Mouse (Mus musculus) retina, embryonic 14.5 days (tissue): ENCODE data around the gene Defb28.

Experiments used
- DNase-seq: peaks from one replicate; pipeline ENCODE4 v3.0.0-alpha.2; 2015; ENCODE audit warnings: low spot score

The Defb28 gene

DNA sequence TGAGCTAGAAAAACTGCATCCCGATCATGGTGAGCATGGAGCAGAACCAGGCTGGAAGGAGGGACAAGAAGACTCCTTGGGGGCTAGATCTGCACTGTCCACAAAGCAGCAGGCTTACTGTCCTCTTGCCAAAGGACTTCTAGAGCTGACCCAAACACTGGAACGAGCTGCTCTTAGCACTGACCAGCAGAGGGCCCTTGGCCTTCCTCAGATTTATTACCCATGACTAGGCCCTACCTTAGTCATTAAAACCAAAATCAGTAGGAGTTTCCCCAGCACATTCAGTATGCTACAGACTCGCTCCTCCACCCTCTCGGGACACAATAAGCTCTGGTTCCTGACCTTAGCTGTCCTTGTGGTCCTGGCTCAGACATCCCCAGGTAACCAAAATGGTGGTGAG lies at the start of gene Defb28:
Defb28 (plus strand) TSS at position 275 of the 400 bp plus-strand sequence.
- DNase-seq = no peak

DNA sequence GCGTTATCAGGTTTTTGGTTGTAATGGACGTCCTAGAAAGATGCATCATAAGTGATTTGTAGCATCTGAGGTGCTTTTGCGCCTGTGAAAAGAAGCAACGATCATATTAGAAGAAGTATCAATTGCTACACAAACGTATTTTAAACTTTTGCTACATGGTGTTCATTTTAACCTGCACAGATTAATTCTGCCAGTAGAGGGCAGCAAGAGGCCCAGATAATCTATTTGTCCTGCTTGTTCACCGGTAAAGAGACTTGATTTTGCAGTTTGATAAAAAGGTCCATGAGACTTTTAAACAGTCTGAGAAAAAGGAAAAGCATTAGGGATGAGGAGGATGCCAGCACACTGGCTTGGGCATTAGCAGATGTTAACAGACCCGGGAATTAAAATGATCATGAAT lies 47.1 kb upstream of the Defb28 start:
- peak; percentile 77 for DNase-seq

DNA sequence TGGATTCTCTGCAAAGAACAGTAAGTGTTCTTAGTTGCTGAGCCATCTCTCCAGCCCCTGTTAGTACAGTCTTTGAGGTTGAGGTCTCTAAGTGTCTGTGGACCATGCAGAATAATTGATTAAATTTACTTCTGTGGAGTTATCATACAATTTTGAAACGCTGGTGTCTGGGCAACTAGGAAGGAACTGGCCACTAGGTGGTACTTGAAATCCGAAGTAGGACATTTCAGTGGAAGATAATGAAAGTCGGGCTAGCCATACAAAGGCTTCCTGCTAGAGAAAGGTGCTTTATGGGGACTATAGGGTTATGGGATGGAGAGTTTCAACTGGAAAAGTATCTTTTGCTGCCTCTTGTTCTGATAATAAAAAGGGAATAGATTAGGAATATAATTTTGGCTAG lies 45.6 kb upstream of the Defb28 start:
- DNase-seq = peak; percentile 22

DNA sequence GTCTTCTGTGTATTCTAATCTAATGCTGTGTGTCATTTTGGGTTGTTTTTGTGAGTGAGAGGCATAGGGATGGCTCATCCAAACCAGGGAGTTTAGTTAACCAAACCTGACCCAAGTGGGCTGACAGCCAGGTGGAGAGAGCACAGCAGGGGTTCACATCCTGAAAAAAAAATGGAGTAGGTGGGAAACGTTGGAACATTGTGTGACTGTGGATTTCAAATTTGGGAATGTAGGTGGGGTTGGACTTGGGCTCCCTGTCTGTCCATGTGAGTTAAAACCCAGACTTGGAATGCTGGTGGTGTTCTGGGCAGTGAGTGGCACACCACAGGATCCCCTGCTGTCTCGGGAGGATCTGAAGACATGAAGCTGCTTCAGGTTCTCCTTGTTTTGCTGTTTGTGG lies 41.3 kb upstream of the Defb28 start, which contains the start of gene Defb20:
Defb20 (plus strand) TSS at position 301 of the 400 bp plus-strand sequence.
- no peak for DNase-seq

DNA sequence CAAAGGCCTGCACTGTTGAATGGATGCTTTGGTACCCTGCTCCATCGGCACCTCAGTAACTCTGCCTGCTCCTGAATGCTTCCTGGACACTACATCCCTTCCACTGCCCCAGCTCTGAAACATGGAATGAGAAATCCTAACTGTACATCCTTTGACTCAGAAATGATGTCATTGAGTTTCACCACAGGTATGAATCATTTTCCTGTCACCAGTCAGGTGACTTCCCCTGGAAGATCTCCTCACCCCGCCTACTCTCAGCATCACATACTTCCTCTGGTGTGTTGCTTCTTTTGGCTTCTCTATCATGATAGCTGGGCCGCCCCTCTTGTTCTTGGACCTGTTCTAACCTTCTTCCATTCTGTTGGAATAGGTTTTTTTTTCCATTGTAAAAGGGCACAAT lies 37.2 kb upstream of the Defb28 start:
- DNase-seq = no peak

DNA sequence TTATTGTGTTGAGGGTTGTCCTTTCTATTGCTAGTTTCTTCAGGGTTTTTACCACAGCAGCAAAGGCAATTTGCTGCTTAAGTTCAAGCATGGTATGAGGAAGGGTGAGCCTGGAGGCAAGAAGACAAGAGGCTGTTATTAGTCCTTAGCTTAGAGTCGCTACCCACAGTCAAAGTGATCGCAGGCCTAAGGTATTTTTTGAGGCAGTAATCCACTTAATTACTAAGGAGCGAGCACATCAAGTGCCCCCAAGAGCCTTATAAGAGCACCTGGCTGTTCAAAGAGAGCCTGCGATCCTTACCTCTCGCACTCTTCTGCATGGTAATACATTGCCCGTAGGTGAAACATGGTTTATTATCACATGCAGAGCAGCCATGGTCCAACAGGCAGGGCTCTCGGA lies 36.3 kb upstream of the Defb28 start:
- no peak for DNase-seq

DNA sequence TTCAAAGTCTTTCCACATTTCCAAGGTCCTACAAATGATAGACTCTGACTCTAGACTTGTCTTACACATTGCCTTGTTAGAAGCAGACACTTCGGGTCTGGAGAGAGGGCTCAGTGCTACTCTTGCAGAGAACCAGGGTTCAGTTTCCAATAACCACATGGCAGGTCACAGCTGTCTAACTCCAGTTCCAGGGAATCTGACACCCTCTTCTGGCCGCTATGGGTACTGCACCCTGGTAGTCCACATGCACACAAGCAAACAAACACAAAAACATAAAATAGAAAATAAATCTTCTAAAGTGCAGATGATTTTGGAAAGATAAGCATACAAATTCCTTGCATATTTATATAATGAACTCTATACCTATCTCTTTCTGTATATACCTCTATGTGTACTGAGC lies 31.0 kb upstream of the Defb28 start:
- DNase-seq = no peak

DNA sequence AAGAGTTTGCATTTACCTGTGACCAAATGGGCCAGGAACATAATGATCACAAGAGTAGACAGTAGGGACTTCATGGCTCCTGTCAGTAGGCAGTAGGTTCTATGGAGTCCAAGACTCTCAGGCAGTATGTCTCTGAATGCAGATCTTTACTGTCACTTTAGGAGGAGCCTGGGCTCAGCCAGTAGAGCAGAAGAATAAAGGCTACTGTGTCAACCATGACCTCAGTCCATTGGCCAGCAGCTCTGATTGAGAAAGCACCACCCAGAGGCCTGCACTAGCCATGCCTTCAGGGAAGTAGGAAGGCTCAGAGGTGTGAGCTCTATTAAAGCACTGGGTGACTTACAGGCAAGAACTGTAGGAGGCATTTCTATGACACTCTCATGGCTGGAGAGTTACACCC lies 28.0 kb upstream of the Defb28 start, which contains the start of gene Defb22:
Defb22 (minus strand) TSS at position 101 of the 400 bp plus-strand sequence.
- no peak for DNase-seq

DNA sequence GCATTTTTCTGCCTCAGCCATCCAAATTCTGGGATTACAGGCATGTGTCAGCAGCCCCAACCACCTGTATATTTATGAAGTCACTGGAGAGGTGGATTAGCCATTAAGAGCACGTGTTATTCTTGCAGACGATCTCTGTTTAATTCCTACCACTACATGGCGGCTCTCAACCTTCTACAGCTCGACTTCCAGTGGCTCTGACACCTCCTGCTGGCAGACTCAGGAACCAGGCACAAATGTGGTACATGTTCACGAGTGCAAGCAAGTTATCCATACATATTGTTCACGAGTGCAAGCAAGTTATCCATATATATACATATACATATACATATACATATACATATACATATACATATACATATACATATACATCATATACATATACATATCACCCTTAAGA lies 24.9 kb upstream of the Defb28 start:
- no peak for DNase-seq

DNA sequence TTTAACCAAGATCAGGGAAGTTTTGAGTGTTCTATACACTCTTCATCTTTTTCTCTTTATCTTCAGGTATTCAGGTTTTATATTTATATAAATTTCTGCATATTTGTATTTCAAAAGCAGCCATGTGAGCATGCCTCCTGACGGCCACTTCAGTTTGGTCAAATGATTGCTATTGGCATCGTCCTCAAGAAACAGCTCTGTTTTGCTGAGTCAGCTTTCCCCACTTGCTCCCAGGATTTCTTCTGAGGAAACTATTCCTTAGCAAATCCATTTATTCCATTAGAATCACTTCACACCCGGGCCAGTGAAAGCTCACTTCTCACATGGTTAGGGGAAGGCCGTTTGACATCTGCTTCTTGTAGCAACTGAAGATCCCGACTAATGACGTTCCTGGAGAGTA lies 20.0 kb upstream of the Defb28 start:
- no peak for DNase-seq

DNA sequence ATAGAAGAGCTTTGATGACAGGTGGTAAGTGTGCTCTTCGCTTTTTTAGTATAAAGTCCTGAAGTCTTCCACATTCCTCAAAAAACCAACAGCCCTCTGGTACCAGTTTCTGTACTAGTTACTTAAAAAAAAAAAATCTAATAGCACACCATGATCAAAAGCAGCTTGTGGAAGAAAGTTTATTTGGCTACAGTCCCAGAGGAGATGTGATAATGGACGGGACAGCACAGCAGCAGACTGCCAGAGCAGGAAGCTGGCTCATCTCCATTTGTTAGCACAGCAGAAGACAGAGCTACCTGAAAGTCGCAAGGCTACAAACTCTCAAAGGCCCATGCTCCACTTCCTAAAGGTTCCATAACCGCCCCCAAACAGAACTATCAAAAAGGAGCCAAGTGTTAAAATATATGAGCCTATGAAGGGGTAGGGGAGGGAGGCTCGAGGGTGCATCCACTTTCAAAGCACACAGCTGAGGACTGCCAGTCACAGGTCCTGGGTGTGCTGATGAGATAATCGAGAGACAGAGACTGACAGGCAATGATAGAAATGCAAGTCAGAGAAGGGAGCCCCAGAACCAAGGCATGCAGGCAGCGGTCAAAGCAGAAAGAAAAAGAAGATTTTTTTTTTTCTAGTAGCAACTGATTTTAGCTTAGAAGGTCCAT lies 17.7 kb upstream of the Defb28 start:
- no peak for DNase-seq

DNA sequence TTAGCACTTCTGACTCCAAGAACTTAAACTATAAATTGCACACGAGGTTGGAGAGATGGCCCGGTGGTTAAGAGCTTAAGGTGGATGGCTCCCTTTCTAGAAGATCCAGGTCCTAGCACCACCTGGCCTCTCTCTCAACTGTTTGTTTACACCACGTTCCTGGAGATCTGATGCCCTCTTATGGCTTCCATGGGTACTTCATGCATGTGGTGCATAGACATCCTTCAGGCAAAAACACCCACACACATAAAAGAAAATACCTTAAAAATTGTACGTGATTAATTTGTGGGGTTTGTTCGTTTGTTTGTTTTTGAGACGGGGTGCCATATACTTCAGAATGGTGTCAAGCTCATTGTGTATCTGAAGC lies 17.2 kb upstream of the Defb28 start:
- no peak for DNase-seq

DNA sequence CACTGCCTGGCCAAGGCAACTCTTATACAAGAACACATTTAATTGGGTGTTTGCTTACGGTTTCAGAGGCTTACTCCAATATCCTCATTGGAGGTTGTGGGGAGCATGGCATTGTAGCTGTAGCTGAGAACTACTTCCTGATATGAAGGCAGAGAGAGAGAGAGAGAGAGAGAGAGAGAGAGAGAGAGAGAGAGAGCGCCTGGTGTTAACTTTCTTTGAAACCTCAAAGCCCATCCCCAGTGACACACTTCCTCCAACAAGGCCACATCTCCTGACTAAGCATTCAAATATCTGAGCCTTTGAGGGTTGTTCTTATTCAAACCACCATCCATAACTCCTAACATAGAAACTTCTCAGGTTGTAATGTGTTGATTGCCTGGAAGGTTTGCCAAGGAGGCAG lies 14.1 kb upstream of the Defb28 start:
- no peak for DNase-seq

DNA sequence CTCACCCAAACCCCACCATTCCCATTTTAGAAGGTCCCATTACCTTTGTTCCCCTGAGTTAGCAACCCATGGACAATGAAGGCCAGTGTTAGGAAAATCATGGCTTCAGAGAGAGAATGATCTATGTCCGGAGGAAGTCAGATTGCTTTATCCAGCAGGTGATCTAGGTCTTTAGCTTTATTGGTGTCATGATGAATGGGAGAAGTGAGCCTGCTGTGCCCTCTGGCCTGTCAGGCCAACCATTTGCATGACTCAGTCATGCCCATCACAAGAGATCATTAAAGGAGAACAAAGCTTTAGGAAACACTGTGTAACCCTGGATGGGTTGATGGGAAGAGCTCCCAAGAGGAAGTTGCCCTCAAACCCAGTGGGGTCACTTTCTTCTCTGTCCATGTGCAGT lies 6.5 kb upstream of the Defb28 start, which contains the start of gene Defb26:
Defb26 (minus strand) TSS at position 101 of the 400 bp plus-strand sequence.
- no peak for DNase-seq

DNA sequence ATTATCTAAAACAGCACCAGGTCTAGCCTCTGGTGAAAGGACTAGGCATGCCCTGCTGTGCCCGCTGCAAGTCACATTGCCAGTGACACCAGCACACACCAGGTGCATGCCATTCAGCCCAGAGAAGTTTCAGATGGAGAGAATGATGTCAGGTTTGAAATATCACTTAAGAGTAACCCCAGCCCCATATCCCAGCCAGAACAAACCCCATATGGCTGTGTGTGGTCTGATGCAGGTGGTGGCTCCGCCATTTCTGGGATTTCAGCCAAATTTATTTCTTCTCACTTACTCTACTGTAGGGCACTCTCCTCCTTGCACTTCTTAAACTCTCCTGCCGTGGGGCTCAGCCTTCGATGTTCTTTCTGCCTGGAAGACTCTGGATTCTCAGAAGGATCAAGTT lies 2.0 kb upstream of the Defb28 start:
- no peak for DNase-seq

DNA sequence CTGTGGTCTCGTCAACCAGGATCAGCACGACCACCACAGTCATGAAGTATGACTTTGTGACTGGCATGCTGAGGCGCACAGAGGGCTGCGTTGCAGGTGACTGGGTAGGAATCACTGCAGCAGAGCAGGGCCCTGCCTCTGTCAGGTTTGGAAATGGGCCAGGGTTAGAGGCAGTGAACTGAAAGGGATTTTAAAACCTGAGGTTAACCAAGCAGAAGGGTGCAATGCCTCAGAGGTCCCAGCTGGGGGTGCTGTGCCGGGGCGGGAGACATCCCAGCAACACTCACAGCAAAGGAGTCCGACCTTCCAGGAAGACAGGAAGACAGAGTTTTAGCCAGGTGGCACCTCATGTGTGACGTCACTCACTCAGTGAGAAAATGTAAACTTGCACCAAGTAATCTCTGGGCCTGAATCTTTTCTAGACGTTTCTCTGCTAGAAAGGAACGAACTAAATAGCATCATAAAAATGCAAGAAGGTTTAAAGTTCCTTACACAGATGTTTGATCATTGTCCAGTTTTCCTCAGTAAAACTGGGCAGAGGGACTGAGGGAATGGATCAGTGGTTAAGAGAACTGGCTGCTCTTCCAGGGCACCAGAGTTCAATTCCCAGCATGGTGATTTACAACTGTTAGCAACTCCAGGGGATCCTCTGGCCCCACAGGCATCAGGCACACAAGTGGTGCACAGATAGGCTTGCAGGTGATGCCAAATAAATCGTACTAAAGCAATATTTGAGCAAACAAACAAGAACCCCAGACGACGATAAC lies 22.1 kb downstream of the Defb28 start, which contains the start of gene Defb29:
Defb29 (minus strand) TSS at position 155 of the 767 bp plus-strand sequence.
- DNase-seq = peak; percentile 18

DNA sequence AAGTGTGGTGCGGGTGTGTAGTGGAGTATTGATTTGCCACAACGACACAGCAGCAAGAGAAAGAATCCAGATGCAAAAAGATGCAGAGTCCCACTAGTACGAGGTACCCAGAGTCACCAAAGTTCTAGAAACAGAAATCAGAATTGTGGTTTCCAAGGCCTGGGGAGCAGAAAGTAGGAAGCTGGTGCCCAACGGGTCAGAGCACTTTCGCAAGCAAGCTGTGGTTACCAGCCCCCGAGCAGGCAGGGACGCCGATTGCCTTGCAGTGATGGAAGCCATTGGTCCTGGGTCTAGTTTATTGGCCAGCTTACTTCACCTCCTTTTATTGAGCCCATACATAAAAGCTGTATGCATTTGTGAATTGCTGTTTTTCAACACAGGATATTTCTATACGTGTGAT lies 23.9 kb downstream of the Defb28 start:
- DNase-seq = no peak

DNA sequence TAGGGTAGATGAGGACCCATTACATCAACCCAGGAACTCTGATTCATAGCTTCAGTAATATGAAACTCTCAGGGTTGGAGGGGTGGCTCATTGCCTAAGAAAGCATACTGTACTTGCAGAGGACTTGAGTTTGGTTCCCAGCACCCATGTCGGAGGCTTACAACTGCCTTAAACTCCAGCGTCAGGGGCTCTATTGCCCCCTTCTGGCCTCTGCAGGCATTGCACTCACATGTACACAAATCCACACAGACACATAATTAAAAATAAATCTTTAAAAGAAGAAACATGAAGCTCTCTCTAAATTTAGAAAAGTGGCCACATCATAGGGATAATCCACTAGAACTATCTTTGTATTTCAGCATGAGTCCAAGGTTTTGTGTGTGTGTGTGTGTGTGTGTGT lies 24.8 kb downstream of the Defb28 start:
- no peak for DNase-seq

DNA sequence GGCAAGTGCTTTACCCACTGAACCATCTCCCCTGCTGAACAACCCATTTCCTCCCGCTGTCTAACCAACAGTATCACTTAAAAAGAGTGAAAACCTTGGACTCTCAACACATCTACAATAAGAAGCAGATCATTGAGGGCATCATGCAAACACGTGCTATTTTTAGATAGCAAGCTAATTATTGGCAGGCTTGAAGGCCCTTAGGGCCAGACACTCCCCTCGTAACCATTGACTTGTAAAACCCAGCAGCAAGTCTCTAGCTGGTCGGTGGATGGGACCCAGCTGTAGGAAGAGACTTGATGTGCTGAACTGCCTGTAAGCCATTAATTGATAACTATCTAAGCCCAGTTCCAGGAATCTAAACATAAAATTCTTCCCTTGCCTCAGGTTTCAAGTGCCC lies 25.4 kb downstream of the Defb28 start:
- DNase-seq = no peak

DNA sequence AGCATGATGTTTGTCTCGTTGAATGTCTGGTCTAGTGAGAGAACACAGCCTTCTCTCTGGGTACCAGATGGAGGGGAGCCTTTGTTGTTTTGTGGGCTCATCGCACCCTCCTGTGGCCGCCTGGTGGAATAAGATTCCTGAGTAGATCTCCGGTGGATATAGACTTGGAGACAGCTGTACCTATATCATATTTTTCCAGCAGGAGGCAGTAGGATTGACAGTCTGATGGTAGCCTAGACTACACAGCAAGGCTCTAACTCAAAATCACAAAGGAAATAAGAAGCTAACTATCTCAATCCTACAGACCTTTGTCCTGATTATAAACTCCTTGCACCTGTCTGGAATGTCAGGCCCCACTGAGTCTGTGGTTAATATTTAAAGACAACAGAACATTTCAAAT lies 26.6 kb downstream of the Defb28 start:
- DNase-seq = peak; percentile 70

DNA sequence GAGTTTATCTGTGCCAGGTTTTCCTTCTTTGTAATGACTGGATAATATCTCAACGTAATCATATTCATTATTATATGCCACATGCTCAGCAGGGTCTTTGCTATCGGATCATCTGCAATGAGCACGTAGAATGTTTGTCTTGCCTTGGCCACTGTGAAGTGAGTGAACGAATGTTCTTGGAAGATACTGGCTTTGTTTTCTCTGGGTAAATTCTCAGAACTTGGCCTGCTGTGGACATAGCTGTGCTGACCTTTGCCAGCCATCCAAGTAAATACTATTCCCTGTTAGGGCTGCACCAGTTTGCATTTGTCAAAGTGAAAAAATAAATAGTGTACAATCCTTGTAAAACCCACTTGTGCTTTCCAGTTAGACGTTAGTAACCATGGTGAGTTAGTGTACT lies 30.1 kb downstream of the Defb28 start:
- DNase-seq = no peak

DNA sequence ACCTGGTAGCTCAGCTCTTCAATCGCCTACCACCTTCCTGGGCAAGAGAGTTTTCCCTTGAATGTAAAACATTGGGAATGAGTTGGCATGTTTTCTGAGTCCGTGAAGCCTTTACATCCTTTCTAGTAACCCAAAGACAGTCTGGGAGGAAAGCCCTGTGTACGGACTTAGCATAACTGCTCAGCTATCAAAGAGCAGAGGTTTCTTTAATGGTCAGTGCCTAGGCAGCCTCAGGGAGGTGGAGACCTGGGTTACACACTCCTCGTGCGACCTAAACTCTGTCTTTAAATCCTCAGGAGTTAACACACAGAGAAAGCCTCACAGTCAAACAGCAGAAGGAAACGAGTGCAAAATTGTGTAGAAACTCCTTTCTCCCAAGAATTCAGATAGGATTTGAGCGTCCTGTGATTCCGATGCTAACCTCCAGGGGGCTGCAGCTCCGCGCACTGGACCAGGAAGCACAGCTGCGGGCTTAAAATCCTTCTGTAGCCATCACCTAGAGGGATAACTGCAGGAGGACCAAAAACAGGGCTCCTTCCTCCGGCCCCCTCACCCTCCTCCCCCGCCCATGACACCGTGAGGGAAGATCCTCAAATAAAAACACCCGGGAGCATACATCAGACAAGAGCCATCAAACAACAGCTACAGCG lies 35.8 kb downstream of the Defb28 start:
- peak; percentile 86 for DNase-seq

DNA sequence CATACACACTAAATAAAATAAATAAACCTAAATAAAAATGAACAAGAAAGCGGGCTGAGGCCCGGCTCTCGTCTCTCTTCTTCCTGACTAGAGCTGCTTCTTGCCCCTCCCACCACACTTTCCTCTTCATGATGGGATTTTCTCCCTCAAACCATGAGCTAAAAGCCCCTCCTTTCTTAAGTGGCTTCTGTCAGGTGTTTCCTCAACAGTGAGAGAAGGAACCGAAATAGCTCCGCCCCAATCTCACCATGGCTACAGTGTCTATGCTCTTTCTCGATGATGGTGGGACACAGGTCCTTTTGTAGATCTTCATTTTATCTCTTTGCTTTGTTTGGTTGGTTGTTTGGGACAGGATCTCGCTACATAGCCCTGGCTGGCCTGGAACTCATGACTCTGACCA lies 38.6 kb downstream of the Defb28 start:
- no peak for DNase-seq
